Mouse (Mus musculus): ENCODE results near the gene Lcor.

DNA sequence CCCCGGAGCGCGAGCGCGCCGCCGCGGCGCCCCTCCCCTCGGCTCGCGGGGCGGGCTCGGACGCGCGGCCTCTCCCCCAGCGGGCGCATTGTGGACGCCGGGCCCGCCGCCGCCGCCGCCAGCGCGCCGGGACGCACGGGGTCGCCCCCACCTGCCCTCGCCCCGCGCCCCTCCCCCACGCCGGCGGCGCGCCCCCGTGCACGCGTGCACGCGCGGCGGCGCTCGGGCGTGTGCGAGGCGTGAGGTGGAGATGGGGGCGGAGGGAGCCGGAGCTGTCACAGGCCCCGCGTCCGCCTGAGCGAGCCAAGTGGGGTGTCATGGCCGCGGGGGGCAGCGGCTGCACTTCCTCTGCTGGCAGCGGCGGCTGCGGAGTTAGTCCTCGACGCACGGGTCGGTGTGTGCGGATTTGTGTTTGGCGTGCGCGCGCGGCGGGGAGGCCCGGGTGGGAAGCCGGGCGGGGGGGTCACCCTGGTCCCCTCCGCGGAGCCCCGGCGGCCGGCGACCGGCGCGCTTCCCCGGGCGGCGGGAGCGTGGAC lies 540 bp downstream of the Lcor start:
- TF ChIP-seq POLR2A (IDR thresholded peaks at IDR 0.05; ENCODE audit: low read depth, low read length): no peak
- no peak for TF ChIP-seq CTCF (conservative IDR thresholded peaks at IDR 0.05; ENCODE audit: insufficient read depth, insufficient read length, low read depth, low read length)
